Mouse (Mus musculus): ENCODE results near the gene Pnrc2.

Pnrc2 gene

GRCm38 (mm10) chr4:135891539-135891938, 17.9 kb upstream of the Pnrc2 start:
- DNase-seq, result no peak

- peak; percentile 81 to 87 for DNase-seq
Observed at GRCm38 (mm10) chr4:135889884-135890283, 16.2 kb upstream of the Pnrc2 start.

GRCm38 (mm10) chr4:135889146-135889883, 15.7 kb upstream of the Pnrc2 start:
- peak in 1 of 2 experiments; percentile 13 for DNase-seq

- peak in 1 of 2 experiments; percentile 16 for DNase-seq
Observed at GRCm38 (mm10) chr4:135888448-135889057, 14.9 kb upstream of the Pnrc2 start.

GRCm38 (mm10) chr4:135886184-135886583, 12.5 kb upstream of the Pnrc2 start:
- DNase-seq, result no peak

GRCm38 (mm10) chr4:135885676-135886075, 12.0 kb upstream of the Pnrc2 start:
- no peak for DNase-seq

GRCm38 (mm10) chr4:135884531-135884930, 10.9 kb upstream of the Pnrc2 start:
- no peak for DNase-seq

GRCm38 (mm10) chr4:135883881-135884516, 10.3 kb upstream of the Pnrc2 start:
- no peak for DNase-seq

GRCm38 (mm10) chr4:135883401-135883851, 9.8 kb upstream of the Pnrc2 start:
- peak in 1 of 2 experiments; percentile 28 for DNase-seq

- no peak for DNase-seq
Observed at GRCm38 (mm10) chr4:135882023-135882422, 8.4 kb upstream of the Pnrc2 start.

- DNase-seq, result no peak
Observed at GRCm38 (mm10) chr4:135880576-135880975, 6.9 kb upstream of the Pnrc2 start.

- DNase-seq, result no peak
Observed at GRCm38 (mm10) chr4:135880018-135880417, 6.4 kb upstream of the Pnrc2 start.

- no peak for DNase-seq
Observed at GRCm38 (mm10) chr4:135879021-135879420, 5.4 kb upstream of the Pnrc2 start.

GRCm38 (mm10) chr4:135877742-135878141, 4.1 kb upstream of the Pnrc2 start:
- DNase-seq, result no peak

GRCm38 (mm10) chr4:135876583-135877020, 3.0 kb upstream of the Pnrc2 start:
- DNase-seq, result peak; percentile 84 to 89

- DNase-seq, result peak; percentile 77 to 78
Observed at GRCm38 (mm10) chr4:135875991-135876582, 2.4 kb upstream of the Pnrc2 start.

GRCm38 (mm10) chr4:135875546-135875945, 1.9 kb upstream of the Pnrc2 start:
- DNase-seq, result no peak

- no peak for DNase-seq
Observed at GRCm38 (mm10) chr4:135874564-135875535, 1.2 kb upstream of the Pnrc2 start.

- no peak for DNase-seq
Observed at GRCm38 (mm10) chr4:135872589-135873391, 860 bp downstream of the Pnrc2 start.

- no peak for DNase-seq
Observed at GRCm38 (mm10) chr4:135872015-135872414, 1.6 kb downstream of the Pnrc2 start.
